Mouse (Mus musculus): ENCODE results near the gene Rhox6. TPM values are rescaled to one million over a fixed set of nuclear protein-coding genes. Genes with fewer than 3 reads are reported as not detected.
"Not testable (repeated sequence)": the region's sequence is repeated elsewhere in the genome, so short reads cannot be mapped to it uniquely, and the experiment has no call there.

Gene Rhox6
- not detected for total RNA-seq (2021)
- long read RNA-seq, experiment 1: 0 reads
- long read RNA-seq, experiment 2: 0 reads

DNA sequence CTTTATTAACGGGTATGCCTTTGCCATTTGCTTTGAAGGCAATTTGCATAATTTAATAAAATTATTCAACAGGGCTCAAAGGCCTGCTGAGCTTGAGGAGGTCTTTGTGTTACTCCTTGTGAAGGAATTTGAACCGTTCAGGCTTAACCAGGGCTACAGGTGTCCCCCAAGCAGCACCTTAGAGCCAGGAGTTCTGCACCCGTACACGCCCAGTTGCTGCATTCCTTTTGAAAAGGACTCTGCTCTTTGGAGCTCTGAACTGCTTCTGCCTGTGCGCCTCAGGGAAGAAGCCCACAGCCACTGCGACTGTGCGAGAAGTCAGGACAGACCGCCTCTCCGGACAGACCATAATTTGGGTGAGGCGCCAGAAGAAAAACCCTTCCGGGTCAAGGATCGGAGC, at the start of gene Rhox6:
Rhox6 (plus strand) TSS at position 301 of the 400 bp plus-strand sequence.
- DNase-seq (ENCODE audit: low spot score): not testable (repeated sequence)

DNA sequence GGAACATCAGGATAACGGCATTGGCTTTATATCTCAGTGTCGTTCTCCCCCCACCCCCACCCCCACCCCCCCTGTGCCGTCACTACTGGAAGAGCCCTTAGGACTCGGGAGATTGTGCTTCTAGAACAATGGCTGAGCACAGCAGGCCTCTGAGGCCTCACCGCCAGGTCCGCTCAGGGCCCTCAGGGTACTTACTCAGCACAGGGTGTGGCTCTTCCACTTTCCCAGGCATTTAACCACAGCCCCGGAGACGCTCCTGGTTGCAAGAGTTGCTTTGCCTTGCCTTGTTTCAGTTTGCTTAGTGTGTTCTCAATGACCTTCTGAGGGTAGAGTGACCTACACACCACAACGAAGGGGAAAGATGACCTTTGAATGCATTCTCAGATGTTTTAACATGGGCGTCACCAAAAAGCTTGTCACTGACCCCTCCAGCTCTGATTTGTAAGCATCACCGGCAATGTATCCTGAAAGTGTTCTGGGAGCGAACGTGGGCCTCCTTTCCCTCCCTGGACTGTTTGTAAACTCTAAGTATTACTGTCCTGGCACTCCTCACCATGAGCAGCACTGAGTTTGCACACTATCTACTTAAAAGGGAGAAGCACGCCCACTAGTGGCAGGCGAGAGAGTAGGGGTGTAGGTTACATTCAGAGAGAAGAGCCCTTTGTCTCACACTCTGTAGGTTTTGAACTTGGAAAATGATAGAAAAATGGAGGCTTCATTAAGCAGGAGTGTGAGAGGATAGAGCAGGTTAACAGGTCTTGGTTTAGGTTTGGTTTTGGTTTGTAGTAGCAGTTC, 19.2 kb upstream of the Rhox6 start:
- no peak for DNase-seq (ENCODE audit: low spot score)

DNA sequence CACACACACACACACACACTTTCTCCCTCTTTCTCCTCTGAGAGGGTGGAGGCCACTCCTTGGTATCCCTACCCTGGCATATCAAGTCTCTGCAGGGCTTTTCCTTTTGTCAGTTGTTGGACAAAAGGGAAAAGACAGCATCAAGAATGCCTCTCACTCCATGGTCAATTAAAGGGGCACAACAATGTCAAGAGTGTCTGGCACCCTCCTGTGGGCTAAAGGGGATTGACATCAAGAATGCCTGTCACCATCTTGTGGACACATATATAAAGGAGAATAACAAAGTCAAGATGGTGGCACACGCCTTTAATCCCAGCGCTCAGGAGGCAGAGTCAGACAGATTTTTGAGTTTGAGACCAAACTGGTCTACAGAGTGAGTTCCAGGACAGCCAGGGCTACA, 17.3 kb upstream of the Rhox6 start:
- no peak for DNase-seq (ENCODE audit: low spot score)

DNA sequence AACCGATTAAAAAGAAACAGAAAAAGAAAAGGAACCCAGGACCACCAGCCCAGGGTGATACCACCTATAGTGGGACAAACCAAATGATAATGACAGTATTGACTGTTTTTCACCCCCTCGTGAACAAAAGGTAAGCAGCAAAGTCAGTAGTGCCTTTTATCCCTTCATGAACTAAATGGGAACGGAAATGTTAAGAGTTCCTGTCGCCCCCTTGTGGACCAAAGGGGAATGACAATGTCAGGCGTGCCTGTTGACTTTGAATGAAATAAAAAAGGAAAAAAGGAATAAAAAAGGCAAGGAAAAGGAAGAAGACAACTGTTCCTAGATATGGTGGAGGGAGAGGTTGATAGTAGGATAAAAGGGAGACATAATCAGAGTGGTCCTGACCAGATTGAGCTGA, 15.5 kb upstream of the Rhox6 start:
- peak; percentile 12 for DNase-seq (ENCODE audit: low spot score)

DNA sequence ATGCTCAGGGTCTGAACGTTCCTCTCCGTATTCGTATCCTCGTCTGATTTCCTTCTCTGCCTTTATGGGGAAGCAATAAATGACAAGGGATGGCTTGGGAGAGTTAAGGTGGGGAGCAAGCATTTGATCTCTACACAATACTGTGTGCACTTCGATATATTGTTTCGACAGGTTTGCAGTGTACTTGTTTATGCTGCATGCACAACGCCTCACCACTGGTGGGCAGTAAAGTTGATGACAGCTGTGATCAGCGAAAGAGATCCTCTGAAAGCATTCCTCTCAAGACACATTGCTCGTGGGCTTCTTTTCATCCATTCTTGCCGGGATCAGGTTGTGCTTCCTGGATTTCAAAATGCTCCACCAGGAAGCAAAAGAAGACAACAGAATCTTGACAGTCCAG, 11.0 kb upstream of the Rhox6 start:
- no peak for DNase-seq (ENCODE audit: low spot score)

DNA sequence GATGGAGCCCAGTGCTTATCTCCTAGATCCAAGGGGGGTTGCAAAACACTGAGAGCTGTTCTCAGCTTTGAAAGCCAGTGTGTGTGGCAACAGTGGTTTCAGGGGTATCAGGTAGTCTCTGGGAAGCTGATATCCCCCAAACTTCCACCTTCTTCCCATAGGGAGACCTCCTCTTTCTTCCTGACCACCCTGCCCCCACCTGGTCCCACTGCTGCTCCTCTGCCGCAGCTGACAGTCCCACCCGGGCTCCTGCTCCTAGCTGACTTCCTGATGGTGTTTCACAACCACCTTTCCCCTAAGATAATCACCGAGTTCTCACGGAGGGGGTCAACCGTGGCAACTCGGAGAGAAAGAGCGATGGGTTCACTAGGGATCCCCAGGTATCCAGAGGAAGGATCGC, 4.7 kb downstream of the Rhox6 start, which contains the start of gene Rhox7a:
Rhox7a (plus strand) TSS at position 301 of the 400 bp plus-strand sequence.
- not testable (repeated sequence) for DNase-seq (ENCODE audit: low spot score)

DNA sequence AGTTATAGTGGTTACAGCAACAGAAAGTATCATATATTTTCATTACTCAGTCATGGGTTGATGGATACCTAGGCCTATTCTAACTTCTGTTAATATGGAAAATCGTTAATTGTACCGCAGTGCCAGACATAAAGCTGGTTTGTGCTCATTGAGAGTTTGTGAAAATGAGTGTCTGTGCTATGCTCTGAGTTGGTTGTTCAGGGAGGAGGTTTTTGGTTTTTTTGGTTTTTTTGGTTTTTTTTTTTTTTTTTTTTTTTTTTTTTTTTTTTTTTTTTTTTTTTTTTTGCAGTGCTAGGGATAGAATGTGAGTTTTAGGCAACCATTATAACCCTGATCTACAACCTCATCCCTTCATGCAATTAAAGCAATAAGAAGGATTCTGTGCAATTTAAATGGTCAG, 44.9 kb downstream of the Rhox6 start:
- no peak for DNase-seq (ENCODE audit: low spot score)

DNA sequence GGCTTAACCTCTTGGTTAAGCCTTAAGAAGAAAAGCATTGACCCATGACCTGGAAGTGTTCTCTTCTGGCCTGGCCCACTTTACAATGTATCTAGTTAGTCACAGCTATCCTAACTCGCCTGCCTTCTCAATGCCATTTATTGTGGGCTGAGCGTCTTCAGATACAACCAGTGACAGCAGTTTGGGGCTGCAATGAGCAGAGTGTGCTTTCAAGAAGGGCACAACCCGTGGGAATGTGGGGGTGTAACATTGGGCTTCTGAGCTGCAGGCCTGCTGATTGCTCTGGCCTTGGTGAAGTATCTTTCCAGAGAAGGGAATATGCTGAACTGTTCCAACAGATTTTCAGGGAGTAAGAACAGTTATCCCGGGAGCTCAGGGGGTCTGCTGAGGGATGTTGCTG, 52.1 kb downstream of the Rhox6 start, which contains the start of gene Rhox8:
Rhox8 (minus strand) TSS at position 101 of the 400 bp plus-strand sequence.
- DNase-seq (ENCODE audit: low spot score): no peak

Other genes with a start within 250 kb of the Rhox6 start
- gene Rhox3f, start 245.9 kb upstream of the Rhox6 start, total RNA-seq (2021): not detected
- gene Rhox4f, start 219.2 kb upstream of the Rhox6 start, total RNA-seq (2021): not detected
- gene Rhox3g, start 198.3 kb upstream of the Rhox6 start, total RNA-seq (2021): not detected
- not detected for gene Rhox2g, start 183.4 kb upstream of the Rhox6 start, total RNA-seq (2021)
- not detected for gene Rhox4g, start 175.6 kb upstream of the Rhox6 start, total RNA-seq (2021)
- gene Rhox3h, start 158.1 kb upstream of the Rhox6 start, total RNA-seq (2021): not detected
- gene Rhox2h, start 153.6 kb upstream of the Rhox6 start, total RNA-seq (2021): not detected
- not detected for gene Rhox5, start 22.1 kb upstream of the Rhox6 start, total RNA-seq (2021)
- not detected for gene Rhox7a, start 4.8 kb downstream of the Rhox6 start, total RNA-seq (2021)
- not detected for gene Rhox8, start 52.0 kb downstream of the Rhox6 start, total RNA-seq (2021)
- gene Rhox7b, start 70.3 kb downstream of the Rhox6 start, total RNA-seq (2021): not detected
- gene Rhox9, start 74.9 kb downstream of the Rhox6 start, total RNA-seq (2021): not detected
- gene Btg1-ps1, start 191.9 kb downstream of the Rhox6 start, total RNA-seq (2021): not detected
- not detected for gene Btg1-ps2, start 216.2 kb downstream of the Rhox6 start, total RNA-seq (2021)
- gene Rhox10, start 239.6 kb downstream of the Rhox6 start, total RNA-seq (2021): not detected

All from gastrocnemius, adult 18-20 months (tissue).